Mouse (Mus musculus) mouse embryonic stem cell (cell line): ENCODE results near the gene 9830107B12Rik.

ENCODE experiments used
- in situ Hi-C, 2 experiments: fragments of 300-500 bp; cut with MboI; formaldehyde crosslinking; loops; 1 replicate in 1 of 2; 3 replicates in 1 of 2; pipeline ENCODE4 v1.14.3; 2019 to 2020; ENCODE audit warnings: low sequenced_read_pairs in 2 of 2, low pct_unique_long_range_greater_than_20kb in 1 of 2, mixed read lengths in 1 of 2; ENCODE audit not compliant: unreplicated experiment in 1 of 2

9830107B12Rik gene

DNA sequence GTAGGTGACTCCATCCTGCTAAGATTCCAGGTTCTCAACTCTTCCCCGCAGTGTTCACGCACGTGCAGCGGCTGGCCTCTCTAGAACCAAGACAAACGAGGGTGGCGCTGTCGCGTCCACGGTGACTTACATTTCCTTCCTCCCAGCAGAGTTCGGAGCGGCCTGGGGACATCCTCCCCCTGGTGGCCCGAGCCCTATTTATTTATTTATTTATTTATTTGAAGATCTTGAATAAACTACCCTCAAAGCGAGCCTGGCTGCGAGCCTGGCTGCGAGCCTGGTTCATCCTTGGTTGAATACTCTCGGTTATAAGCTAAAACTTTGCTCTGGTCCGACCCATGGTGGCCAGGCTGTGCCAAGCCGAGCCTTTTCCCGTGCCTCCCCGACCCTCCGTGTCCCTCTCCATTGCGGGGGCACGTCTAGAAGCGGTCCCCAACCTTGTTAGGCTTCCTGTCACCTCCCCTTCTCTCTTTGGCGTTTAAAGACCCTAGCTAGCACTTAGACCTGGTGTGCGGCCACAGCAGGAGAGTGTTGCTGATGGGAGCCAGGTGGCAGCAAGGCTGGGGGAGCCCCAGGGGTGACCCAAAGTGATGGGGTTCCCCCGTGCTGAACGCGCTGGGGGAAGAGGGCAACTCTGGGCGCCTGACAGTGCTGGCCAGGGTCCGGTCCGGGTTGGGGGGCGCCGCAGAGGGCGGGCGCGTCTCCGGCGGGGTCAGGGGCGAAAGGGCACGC is 48.9 kb downstream of the 9830107B12Rik start:
- in situ Hi-C loops: loop anchor here (5.0 to 10.0 kb wide), 3 partner anchors 40 to 252 kb away; no protein-coding TSS in a partner anchor

- in situ Hi-C loops: loop anchor here (5.0 to 10.0 kb wide), 3 partner anchors 39 to 252 kb away; no protein-coding TSS in a partner anchor
Measured at GRCm38 (mm10) chr17:48096321-48096720, 49.7 kb downstream of the 9830107B12Rik start.

GRCm38 (mm10) chr17:48095718-48096121 is 50.3 kb downstream of the 9830107B12Rik start:
- in situ Hi-C loops: loop anchor here (5.0 to 10.0 kb wide), 3 partner anchors 38 to 251 kb away; no protein-coding TSS in a partner anchor

GRCm38 (mm10) chr17:48094820-48095680 is 51.0 kb downstream of the 9830107B12Rik start:
- in situ Hi-C loops: loop anchor here (5.0 to 10.0 kb wide), 3 partner anchors 38 to 250 kb away; no protein-coding TSS in a partner anchor

DNA sequence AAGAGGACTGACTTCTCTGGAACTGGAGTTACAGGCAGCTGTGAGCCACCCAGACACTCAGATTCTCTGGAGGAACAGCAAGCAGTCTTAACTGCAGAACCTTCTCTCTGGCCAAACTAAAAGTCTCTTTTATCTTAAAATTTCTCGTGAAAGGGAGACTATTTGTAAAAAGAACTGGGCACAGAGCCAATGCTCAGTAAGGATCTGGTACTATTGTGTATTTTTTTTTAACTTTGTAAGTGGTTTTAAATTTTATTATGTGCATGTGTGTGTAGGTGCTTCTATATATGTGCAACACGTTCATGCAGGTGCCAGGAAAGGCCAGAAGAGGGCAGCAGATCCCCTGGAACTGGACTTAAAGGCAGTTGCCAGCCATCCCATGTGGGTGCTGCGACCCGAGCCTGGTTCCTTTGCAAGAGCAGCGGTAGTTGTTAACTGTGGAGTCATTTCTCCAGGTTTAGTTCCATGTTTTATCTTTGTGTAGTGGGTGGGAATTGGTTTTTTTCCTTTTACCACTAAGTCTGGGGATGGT is 52.7 kb downstream of the 9830107B12Rik start:
- in situ Hi-C loops: loop anchor here (10.0 kb wide), 2 partner anchors 49 to 249 kb away; no protein-coding TSS in a partner anchor

DNA sequence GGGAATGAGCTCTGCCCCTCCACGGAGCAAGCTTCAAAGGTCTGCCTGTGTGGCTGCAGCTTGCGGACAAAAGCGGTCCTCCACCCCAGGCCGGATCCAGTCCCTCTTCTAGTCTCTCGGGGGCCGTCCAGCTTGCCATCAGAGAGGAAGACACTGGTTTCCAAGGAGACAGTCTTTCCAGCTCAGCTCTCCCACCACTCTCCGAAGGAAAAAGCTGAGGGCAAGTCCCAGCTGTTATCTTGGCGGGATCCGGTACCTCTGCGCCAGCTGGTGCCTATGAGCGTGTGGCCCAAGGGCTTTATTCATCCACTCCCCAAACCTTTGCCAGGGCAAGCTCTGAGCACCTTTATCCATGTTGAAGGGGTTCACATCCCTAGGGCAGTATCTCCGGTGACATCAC is 55.8 kb downstream of the 9830107B12Rik start:
- in situ Hi-C loops: loop anchor here (10.0 kb wide), 2 partner anchors 46 to 246 kb away; no protein-coding TSS in a partner anchor

DNA sequence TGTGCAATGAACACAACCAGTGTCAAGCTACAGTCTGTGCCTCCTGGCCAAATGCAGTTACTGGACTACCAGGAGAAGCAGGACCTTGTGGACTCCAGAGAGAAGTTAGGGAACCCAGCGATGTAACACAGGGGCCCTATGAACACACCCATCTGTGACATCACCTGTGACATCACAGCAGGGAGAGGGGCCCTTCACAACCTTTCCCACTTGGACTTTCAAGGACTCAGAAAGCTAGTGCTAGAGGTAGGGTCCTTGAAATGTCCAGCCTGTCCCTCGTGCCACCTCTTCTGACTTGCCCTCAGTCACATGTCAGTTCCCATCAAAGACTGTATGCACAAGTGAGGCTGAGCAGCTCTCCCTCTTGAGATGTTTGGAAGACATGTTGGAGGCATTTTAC is 56.6 kb downstream of the 9830107B12Rik start:
- in situ Hi-C loops: no loop called here

- in situ Hi-C loops: no loop called here
Measured at GRCm38 (mm10) chr17:48089019-48089418, 57.0 kb downstream of the 9830107B12Rik start, which contains the start of gene 1700067P10Rik. 1700067P10Rik (plus strand) TSS chr17:48089319.

DNA sequence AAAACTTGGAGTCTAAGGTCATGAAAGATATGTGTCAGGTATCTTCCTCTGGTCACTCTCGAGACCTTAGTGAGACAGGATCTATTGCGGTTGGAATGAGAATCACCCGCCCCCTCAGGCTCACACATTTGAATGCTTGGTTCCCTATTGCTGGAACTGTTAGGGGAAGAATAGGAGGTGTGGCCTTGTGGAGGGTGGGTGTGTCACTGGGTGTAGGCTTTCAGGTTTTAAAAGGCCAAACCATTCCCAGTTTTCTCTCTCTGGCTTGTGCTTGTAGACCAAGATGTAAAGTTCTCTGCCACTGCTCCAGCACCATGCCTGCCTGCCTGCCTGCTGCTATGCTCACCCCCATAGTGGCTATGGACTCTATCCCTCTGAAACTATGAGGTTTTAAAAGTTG is 65.4 kb downstream of the 9830107B12Rik start:
- in situ Hi-C loops: no loop called here
